Mouse (Mus musculus) adrenal gland, postnatal 4 days (tissue): ENCODE results near the gene Rpe65. TPM values are rescaled to one million over a fixed set of nuclear protein-coding genes. Genes with fewer than 3 reads are reported as not detected.

Experiments used
- DNase-seq, 2 experiments: peaks; one replicate each; pipeline ENCODE4 v3.0.0; 2021 to 2022; ENCODE audit warnings: low spot score in 2 of 2, mixed read lengths in 2 of 2
- long read RNA-seq, 2 experiments: library from polyadenylated mRNA; stranded (forward); transcript quantifications; one replicate each; pipeline ENCODE4 v2.0.0; 2021
- total RNA-seq, 2 experiments: library from RNA; stranded (reverse); gene quantifications; 2 replicates each; pipeline ENCODE4 v1.2.3; 2021

Rpe65 gene
- not detected for total RNA-seq
- long read RNA-seq, experiment 1 = 0 reads
- long read RNA-seq, experiment 2 = 0 reads

DNA sequence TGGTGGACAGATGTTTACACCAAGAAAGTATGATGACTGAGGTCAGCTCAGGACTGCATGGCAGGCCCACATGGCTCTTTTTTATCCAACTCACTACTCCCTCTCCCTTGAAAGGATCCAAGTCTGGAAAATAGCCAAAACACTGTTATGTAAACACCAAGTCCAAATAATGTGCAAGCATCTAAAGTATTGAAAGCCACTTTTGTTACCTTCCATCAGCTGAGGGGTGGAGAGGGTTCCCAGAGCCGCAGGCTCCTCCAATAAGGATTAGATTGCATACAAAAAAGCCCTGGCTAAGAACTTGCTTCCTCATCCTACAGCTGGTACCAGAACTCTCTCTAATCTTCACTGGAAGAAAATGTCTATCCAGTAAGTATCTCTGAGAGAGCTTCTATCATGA lies at the start of gene Rpe65:
Gene Rpe65, plus strand, starts transcription at position 301 of the 400 bp plus-strand sequence.
- DNase-seq = no peak

DNA sequence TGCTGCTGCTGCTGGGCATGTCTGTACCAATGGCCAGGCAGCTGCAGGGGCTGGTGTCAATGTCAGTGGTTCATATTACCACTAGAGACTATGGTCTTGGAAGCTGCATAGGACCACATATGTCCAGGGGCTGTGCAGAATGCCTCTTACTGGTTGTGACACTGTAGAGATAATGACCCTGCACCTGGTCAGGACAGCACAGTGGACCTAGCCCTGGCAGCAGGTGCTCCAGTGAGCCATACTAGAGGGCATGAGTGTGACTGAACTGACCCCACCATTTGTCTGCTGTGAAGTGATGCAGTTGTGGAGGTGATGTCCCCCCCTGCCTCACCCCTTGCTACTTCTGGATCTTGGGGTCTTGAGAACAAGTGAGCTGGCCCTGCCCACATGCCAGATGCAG lies 48.8 kb upstream of the Rpe65 start:
- DNase-seq = no peak

DNA sequence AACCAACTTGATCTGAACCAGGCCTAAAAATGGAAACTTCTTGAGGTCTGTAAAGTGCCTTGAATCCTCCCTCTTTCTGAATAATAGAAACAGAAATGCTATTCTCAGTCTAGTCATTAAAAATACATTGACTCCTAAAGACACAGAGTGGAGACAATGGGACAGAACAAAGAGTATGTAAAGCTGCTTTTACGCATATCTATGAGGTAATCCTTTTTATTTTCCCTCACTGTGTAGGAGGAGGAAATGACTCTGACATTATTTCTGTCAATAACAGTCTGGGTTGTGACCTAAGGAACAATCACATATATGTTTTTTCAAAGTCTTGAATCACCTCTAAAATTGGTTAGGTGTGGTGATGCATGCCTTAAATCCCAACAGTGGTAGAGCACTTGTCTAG lies 16.0 kb downstream of the Rpe65 start:
- no peak for DNase-seq

DNA sequence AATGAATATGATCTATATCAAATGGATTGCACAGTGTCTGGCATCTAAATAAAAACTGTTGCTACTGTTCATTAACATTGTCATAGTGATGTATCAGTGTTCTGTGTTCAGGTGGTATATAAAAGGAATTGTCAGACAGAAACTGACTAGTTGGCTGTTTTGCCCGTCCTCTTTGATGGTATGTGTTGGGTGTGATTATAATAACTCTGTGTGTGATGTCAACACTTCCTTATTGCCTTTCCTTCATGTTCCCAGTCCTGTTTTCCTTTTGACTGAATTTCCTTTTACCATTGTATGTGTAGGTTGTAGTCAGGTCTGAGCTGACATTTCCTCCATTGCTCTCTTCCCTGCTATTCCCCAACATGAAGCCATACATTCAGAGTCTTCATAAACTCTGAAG lies 22.1 kb downstream of the Rpe65 start:
- DNase-seq = no peak

DNA sequence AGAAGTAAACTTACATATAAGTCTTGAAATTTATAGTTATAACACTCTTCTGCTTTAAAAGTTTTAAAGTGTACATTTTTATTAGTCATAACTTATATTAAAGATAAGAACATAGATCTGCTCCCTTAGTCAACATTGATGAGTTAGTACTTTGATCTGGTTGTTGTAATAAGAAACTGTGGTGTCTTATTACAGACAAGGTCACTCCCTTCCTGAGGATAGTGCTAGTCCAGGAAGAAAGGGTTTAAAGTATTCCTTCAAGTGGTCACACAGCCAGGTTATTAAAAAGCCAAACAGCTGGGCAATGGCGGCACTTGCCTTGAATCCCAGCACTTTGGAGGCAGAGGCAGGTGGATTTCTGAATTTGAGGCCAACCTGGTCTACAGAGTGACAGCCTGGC lies 25.0 kb downstream of the Rpe65 start:
- no peak for DNase-seq

DNA sequence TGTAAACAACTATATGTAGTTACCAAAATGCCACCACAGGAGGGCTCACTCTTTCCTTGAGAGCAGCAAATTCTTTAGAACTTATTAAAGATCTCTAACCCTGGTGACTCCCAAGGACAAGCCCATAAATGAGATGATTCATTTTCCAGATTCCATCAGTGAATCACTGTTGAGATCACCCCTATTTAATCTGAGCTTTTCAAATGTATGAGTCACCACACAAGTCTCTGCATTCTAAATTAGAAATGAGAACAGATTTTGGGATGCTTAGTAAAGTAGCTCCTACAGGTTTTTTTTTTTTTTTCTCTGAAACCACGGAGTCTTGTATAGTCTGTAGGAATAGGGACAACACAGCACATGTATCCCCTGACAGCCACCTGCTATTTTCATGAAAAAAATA lies 61.8 kb downstream of the Rpe65 start:
- no peak for DNase-seq

DNA sequence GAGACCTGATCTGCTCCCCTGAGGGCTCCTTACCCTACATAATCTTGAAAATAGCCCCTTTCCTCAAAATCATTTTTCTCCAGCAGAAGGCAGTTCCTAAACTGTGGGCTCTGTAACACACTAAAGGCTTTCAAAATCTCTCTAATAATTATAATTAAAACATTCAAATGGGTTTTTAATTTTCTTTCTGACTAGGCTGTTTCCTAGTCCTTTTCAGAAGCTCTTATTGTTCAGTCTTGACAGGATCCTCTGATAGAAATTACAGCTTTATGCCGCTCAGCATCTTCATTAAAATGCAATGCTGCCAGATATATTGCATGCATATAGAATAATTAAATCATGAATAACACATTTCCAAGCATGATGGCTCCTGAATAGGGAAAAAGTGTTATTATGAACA lies 64.4 kb downstream of the Rpe65 start:
- no peak for DNase-seq

Other genes with a start within 250 kb of the Rpe65 start
- gene Depdc1a, start 103.7 kb upstream of the Rpe65 start, total RNA-seq = 10 to 100 TPM in 1 of 2 experiments, 1 to 10 TPM in 1; 9.3 to 10.7 TPM
- 10 to 100 TPM; 68.6 to 76.4 TPM for gene Wls, start 240.5 kb downstream of the Rpe65 start, total RNA-seq